Mouse (Mus musculus): Measurements from ENCODE around the gene Apoa4. TPM values are rescaled to one million over a fixed set of nuclear protein-coding genes. Genes with fewer than 3 reads are reported as not detected.

The Apoa4 gene
- polyA plus RNA-seq (2012; fragmentation: generic; extraction: Trizol), result not detected

DNA sequence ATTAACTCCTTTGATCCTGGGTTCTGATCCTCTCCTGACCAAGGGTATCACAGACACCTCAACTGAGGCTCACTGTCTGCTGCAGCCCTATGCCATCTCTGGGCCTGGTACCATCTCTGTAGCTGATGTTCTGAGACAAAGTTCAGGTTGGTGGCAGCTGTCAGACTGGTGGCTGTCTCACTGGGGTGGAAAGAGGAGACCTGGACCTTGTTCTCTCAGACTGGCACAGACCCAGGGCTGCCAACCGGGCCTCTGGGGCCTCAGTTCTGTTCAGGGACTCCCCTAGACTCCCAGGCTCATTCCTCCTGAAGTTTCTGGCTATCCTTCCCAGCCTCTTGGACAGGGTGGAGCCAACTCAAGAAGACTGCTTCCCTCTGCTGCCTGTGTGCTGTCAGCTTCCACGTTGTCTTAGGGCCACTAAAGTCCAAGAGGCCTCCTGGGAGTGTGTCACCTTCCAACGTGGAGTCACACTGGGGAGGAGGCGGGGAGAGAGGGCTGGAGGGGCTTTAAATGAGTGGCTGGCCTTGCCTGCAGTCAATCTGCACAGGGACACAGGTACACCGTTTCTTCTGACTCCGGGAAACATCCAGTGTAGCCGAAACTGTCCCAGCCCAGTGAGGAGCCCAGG is at the start of gene Apoa4:
Gene Apoa4, plus strand, starts transcription at position 171 of the 628 bp plus-strand sequence.

DNA sequence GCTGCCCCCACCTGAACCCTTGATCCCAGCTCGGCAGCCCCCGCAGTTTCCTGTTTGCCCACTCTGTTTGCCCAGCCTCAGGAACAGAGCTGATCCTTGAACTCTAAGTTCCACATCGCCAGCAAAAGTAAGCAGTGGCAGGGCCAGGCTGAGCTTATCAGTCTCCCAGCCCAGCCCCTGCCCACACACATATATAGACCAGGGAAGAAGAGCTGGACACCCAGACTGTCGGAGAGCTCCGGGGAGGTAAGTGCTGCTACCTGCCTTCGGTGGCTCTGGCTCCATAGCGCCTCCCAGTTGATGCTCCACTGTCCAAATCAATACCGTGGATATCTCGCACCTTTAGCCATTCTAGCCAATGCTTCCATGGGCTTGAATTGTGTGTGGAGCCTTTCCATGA is 12.0 kb upstream of the Apoa4 start, which contains the start of gene Apoa1:
Gene Apoa1, plus strand, starts transcription at position 90 of the 400 bp plus-strand sequence.

DNA sequence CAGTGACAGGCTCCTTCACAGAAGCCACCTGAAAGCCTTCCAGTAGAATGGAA is 5.1 kb upstream of the Apoa4 start, which contains the start of gene Apoc3:
Gene Apoc3, minus strand, starts transcription at position 41 of the 53 bp plus-strand sequence.

DNA sequence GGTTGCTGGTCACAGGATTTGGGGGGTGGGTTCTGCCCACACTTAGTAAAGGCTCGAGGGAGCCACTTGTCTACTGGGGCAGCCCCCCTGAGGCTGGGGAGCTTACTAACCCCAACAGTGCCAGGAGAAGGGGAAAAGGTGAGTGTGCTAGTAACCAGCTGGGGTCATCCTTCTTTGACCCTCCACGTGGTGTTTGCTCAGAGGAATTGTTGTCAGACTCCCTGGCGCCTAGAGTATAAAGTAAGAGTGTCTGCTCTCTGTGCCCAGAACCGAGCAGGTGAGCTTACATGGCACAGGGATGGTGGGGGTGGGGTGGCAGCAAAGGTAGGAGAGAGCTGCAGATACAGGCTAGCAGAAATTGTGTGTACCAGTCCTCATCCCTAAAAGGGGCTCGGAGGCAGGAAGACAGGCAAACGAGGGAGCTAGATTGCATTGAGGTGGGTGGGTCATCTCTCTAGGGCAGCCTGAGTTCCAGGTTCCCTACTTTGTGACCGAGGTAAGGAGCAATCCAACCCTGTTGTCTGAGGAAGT is 27.9 kb downstream of the Apoa4 start, which contains the start of gene Apoa5:
Gene Apoa5, plus strand, starts transcription at position 291 of the 531 bp plus-strand sequence.

DNA sequence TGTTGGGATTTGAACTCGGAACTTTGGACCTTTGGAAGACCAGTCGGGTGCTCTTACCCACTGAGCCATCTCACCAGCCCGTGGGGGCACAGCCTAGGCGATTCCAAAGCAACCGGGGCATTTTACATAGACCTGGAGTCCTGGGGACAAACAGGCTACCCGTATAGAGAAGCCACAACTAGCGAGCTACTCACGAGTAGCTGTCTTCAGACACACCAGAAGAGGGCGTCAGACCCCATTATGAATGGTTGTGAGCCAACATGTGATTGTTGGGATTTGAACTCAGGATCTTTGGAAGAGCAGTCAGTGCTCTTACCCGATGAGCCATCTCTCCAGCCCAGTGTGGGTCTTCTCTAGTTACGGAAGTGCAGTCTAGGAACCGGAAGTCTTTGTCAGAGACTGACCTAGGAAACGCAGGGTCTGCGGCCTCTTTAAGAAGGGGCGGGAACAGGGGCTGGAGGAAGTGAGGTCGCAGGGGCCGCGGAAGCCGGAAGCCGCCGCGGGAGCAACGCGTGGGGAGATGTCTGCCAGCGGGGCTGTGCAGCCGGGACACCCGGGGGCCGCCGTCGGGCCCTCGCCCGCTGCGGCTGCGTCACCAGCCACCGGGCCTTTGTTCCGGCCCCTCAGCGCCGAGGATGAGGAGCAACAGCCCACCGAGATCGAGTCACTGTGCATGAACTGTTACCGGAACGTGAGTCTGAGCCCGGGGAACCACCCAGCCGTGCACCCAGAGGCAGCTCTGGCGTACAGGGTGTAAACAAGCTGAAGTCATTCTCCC is 32.4 kb downstream of the Apoa4 start, which contains the start of gene Zpr1:
Gene Zpr1, plus strand, starts transcription at position 388 of the 778 bp plus-strand sequence.

DNA sequence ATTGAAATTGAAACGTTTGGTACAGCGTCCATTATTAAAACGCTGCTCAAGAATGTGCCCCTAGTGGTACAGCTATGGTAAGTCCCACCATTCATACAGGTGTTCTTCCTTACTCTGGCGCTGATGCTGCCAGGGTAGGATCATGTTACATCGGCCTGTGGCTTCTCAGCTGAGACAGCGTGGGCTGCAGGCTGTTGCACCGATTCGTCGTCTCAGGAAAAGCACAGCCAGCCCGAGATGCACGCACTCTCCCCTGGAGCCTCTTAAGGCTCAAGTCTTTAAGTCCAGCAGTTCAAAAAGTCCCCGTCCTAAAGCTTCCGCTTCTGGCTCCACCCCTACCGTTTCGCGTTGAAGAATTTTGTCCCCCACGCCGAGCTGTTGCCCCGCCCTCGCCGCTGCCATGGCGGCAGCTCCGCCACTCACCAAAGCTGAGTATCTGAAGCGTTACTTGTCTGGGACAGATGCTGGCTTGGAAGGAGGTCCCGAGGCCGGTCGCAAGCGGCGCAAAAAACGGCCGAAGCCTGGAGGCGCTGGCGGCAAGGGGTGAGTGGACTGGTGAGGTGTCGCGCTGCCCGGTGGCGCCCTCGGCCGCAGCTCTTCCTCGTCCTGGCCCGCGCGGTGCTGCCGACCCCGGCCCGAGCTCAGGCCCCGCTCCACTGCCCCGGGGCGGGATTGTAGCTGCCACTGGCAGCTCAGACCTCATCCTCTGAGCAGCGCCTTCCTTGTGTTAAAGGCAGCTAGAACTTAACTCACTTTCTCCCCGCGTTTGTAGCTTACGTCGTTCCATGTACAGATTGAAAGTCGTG is 42.3 kb downstream of the Apoa4 start, which contains the start of gene Bud13:
Gene Bud13, plus strand, starts transcription at position 378 of the 806 bp plus-strand sequence.

Other genes starting within 250 kb of the Apoa4 start
- 10 to 100 TPM in 1 of 2 experiments, 1 to 10 TPM in 1; 8.9 to 38.0 TPM for gene Pafah1b2, start 228.0 kb upstream of the Apoa4 start, polyA plus RNA-seq (2012; fragmentation: generic; extraction: Trizol)
- gene Sik3, start 227.9 kb upstream of the Apoa4 start, polyA plus RNA-seq (2012; fragmentation: generic; extraction: Trizol), result 10 to 100 TPM; 25.2 to 28.0 TPM
- gene Apoa1, start 12.1 kb upstream of the Apoa4 start, polyA plus RNA-seq (2012; fragmentation: generic; extraction: Trizol), result under 1 TPM; 0.07 to 0.09 TPM
- gene Apoc3, start 5.1 kb upstream of the Apoa4 start, polyA plus RNA-seq (2012; fragmentation: generic; extraction: Trizol), result not detected
- gene Apoa5, start 27.9 kb downstream of the Apoa4 start, polyA plus RNA-seq (2012; fragmentation: generic; extraction: Trizol), result under 1 TPM in 1 of 2 experiments, not detected in 1; 0.02 TPM
- 10 to 100 TPM; 19.9 to 33.7 TPM for gene Zpr1, start 32.4 kb downstream of the Apoa4 start, polyA plus RNA-seq (2012; fragmentation: generic; extraction: Trizol)
- gene Bud13, start 42.3 kb downstream of the Apoa4 start, polyA plus RNA-seq (2012; fragmentation: generic; extraction: Trizol), result 10 to 100 TPM; 11.4 to 11.9 TPM
- gene 4931429L15Rik, start 79.3 kb downstream of the Apoa4 start, polyA plus RNA-seq (2012; fragmentation: generic; extraction: Trizol), result not detected